Mouse (Mus musculus) olfactory bulb, adult 2 months (tissue): Measurements from ENCODE around the gene Srm.

ENCODE experiments used
- CTCF ChIP-seq: fragments of 200-500 bp; IDR thresholded peaks from 2 replicates; pipeline ENCODE4 v1.5.1; 2012; ENCODE audit warnings: low read depth, mild to moderate bottlenecking, low read length, moderate library complexity; ENCODE audit not compliant: insufficient read depth
- POLR2A ChIP-seq: fragments of 200-500 bp; IDR thresholded peaks from 2 replicates; pipeline ENCODE4 v1.6.1; 2012; ENCODE audit warnings: mild to moderate bottlenecking, low read depth, low read length, moderate library complexity; ENCODE audit not compliant: insufficient read depth

- TF ChIP-seq CTCF (no peak), POLR2A (no peak)
Observed at GRCm38 (mm10) chr4:148570138-148570537, 21.2 kb upstream of the Srm start.
